ENCODE assay signal across 13 mouse cellular contexts in the genomic region with DNA sequence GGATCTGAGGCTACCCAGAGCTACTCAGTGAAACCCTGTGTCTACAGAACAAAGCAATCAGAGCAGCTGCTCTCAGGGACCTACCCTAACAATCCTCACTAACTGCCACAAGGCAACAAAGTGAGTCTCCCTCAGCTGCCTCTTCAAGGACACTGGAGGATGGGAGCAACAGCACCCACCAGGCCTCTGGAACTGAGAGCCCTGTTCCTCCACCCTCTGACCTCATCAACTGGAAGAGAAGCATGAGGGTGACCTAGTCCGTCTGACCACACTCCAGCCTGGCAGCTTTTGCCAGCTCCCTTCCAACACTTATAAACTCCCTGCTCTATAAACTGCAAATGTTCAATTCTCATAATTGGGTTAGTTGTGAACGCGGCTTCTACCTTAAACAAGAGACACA. TPM values are rescaled to one million over a fixed set of nuclear protein-coding genes. Genes with fewer than 3 reads are reported as not detected.
A peak's percentile ranks its signal among the peaks of the same experiment; 100 is the strongest.
DNase-seq lines count a peak whose midpoint lies in the region; ATAC-seq lines count a peak whose summit lies in the region.
"Had no signal": no experiment of that assay in that cellular context is flagged by ENCODE, and none has a peak within 500 bp of the region (broad histone marks: within the 10 kb centered on the region; RNA-seq: fewer than 3 reads in every experiment).

No protein-coding gene starts in this region.

- 70% methylated on average over 3 of the region's 3 CpGs for WGBS in heart, embryonic 16.5 days
- 79% methylated on average over 3 of the region's 3 CpGs for WGBS in limb, embryonic 10.5 days

- peaks cover 44% of the 10 kb centered on the region for H3K4me1 ChIP-seq in heart, embryonic 16.5 days (ENCODE audit: control insufficient read depth, insufficient read depth, low read length)
- peaks cover 7% of the 10 kb centered on the region; the same call in 1 of the 2 replicates for H3K4me1 ChIP-seq in limb, embryonic 10.5 days
- H3K4me1 ChIP-seq: midbrain, embryonic 12.5 days had no signal

- peak; percentile 96 for DNase-seq in heart, adult 11 months
- DNase-seq in heart, postnatal 25 days (ENCODE audit: low spot score), result no peak
- peak; percentile 28 for DNase-seq in retina, postnatal 1 day
- DNase-seq in retina, embryonic 14.5 days (ENCODE audit: low spot score), result no peak
- DNase-seq in frontal cortex, postnatal 25 days (ENCODE audit: low spot score in 2 of 2), result no peak
- no peak for DNase-seq in limb, embryonic 10.5 days (ENCODE audit: low spot score)
- DNase-seq in urinary bladder, postnatal 10 days (ENCODE audit: low spot score), result no peak

- H3K36me3 ChIP-seq in heart, embryonic 16.5 days (ENCODE audit: control insufficient read depth, insufficient read depth), result no peaks in the 10 kb centered on the region
- no peaks in the 10 kb centered on the region for H3K36me3 ChIP-seq in limb, embryonic 10.5 days
- H3K36me3 ChIP-seq: intestine, embryonic 15.5 days; lung, embryonic 15.5 days; midbrain, embryonic 12.5 days had no signal

- no peaks in the 10 kb centered on the region for H3K27me3 ChIP-seq in heart, embryonic 16.5 days (ENCODE audit: control insufficient read depth, insufficient read depth, low read length)
- H3K27me3 ChIP-seq in limb, embryonic 10.5 days (ENCODE audit: low read depth, poor library complexity, severe bottlenecking), result no peaks in the 10 kb centered on the region
- H3K27me3 ChIP-seq: intestine, embryonic 15.5 days; lung, embryonic 15.5 days; midbrain, embryonic 12.5 days had no signal

- intact Hi-C loops in heart, postnatal 25 days (cut with DNase I), result no loop called here

- H3K27ac ChIP-seq in heart, embryonic 16.5 days (ENCODE audit: low read length), result peak overlapping the region; percentile 45
- no peak overlapping the region for H3K27ac ChIP-seq in limb, embryonic 10.5 days
- H3K27ac ChIP-seq: forebrain, embryonic 10.5 days; intestine, embryonic 15.5 days; lung, embryonic 15.5 days; midbrain, embryonic 12.5 days had no signal

- no peak for ATAC-seq in heart, embryonic 16.5 days (replicated peaks; ENCODE audit: extremely low read depth, insufficient read depth, low FRiP score)
- ATAC-seq: CD4-positive, CD25-positive, alpha-beta regulatory T cell, adult 4 months; intestine, embryonic 15.5 days had no signal

- no peak overlapping the region for H3K4me2 ChIP-seq in heart, embryonic 16.5 days (ENCODE audit: low read depth, low read length)
- H3K4me2 ChIP-seq: intestine, embryonic 15.5 days; lung, embryonic 15.5 days; midbrain, embryonic 12.5 days had no signal

- H3K9me3 ChIP-seq in heart, embryonic 16.5 days (replicated peaks; ENCODE audit: control insufficient read depth, low read length), result no peaks in the 10 kb centered on the region
- H3K9me3 ChIP-seq in limb, embryonic 10.5 days (replicated peaks), result no peaks in the 10 kb centered on the region
- H3K9me3 ChIP-seq: forebrain, embryonic 10.5 days; intestine, embryonic 15.5 days; lung, embryonic 15.5 days; midbrain, embryonic 12.5 days had no signal

- peak overlapping the region; percentile 41 for H3K9ac ChIP-seq in heart, embryonic 16.5 days (ENCODE audit: low read length)
- H3K9ac ChIP-seq: intestine, embryonic 15.5 days; lung, embryonic 15.5 days; midbrain, embryonic 12.5 days had no signal

- H3K4me3 ChIP-seq in heart, embryonic 16.5 days (ENCODE audit: low read length), result no peak overlapping the region
- H3K4me3 ChIP-seq in limb, embryonic 10.5 days, result no peak overlapping the region
- H3K4me3 ChIP-seq: forebrain, embryonic 10.5 days; intestine, embryonic 15.5 days; lung, embryonic 15.5 days; midbrain, embryonic 12.5 days had no signal

RNA-seq across cellular contexts. Expression of gene Pacsin2, which starts 10.5 kb away (rescaled TPM):
- total RNA-seq in heart, postnatal 25 days (2021), result 100 to 1,000 TPM; 179 to 215 TPM
- polyA plus RNA-seq in heart, embryonic 16.5 days (2015; fragmentation: Nextera tagmentation; extraction: Ambion mirVana), result 73.3 and 74.2 TPM in 2 replicates
- 56.9 and 61.0 TPM in 2 replicates for polyA plus RNA-seq in limb, embryonic 10.5 days (2016; fragmentation: Nextera tagmentation; extraction: Ambion mirVana)

RNA-seq across cellular contexts. Expression of gene Ttll1, which starts 56.8 kb away (rescaled TPM):
- total RNA-seq in heart, postnatal 25 days (2021), result 10 to 100 TPM; 49.0 to 53.0 TPM
- polyA plus RNA-seq in heart, embryonic 16.5 days (2015; fragmentation: Nextera tagmentation; extraction: Ambion mirVana), result 23.9 and 24.1 TPM in 2 replicates
- 22.0 and 25.8 TPM in 2 replicates for polyA plus RNA-seq in limb, embryonic 10.5 days (2016; fragmentation: Nextera tagmentation; extraction: Ambion mirVana)

Comparison
In these comparisons a context has a peak if more than half of its experiments do, and no peak if none do; other contexts are left out.
1. DNase-seq: peak in heart, adult 11 months (single experiment) and retina, postnatal 1 day (single experiment); none in heart, postnatal 25 days (single experiment), retina, embryonic 14.5 days (single experiment), frontal cortex, postnatal 25 days (0 of 2), limb, embryonic 10.5 days (single experiment) and urinary bladder, postnatal 10 days (single experiment).